ENCODE assay signal across 12 mouse cellular contexts in the genomic region with DNA sequence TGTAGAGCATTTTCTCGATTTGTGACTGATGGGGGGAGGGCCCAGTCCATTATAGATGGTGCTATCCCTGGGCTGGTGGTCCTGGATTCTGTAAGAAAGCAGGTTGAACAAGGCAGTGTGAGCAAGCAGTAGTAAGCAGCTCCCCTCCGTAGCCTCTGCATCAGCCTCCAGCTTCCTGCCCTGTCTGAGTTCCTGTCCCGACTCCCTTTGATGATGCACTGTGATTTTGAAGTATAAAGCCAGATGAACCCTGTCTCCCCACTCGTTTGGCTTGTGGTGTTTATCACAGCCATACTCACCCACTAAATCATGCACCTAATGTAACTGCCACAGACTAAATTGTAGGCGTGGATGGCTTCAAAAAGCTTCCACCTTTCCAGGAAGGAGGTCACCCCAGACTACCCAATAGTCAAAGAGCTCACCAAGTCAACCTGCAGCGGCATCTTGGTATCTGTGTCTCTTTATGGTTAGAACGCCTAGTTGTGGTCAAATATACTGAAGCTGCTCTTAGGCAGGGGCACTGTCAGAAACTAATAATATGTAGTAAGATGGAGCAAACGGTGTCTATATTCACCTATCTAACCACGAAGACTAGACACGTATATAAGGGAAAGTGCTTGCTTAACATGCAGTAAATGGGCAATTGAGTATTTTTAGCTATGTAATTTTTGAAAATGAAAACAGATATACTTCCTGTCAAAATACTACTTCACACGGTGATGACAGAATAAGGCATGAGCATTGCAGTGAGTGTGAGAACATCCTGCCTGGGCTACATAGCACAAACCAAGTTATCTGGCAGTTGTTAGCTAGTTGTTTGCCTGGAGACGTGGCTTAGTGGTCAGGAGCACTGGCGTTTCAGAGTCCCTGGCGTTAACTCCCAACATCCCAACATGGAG. TPM values are rescaled to one million over a fixed set of nuclear protein-coding genes. Genes with fewer than 3 reads are reported as not detected.
"Had no signal": no experiment of that assay in that cellular context is flagged by ENCODE, and none has a peak within 500 bp of the region (broad histone marks: within the 10 kb centered on the region; RNA-seq: fewer than 3 reads in every experiment).

No protein-coding gene starts in this region.

- DNase-seq: kidney, postnatal 10 days; kidney, postnatal 4 days; lung, adult 18-20 months; right cerebral cortex, adult 18-20 months; thymus, adult 2 months; thymus, postnatal 25 days had no signal

- ATAC-seq: midbrain, embryonic 13.5 days had no signal

RNA-seq across cellular contexts. Expression of gene Cyp4f14, which starts 36.6 kb away (rescaled TPM):
- polyA plus RNA-seq: kidney, embryonic 14.5 days; limb, embryonic 13.5 days; liver, embryonic 14.5 days; lung, embryonic 16.5 days; midbrain, embryonic 13.5 days; neural tube, embryonic 11.5 days had no signal
